Mouse (Mus musculus) brain, embryonic 18.5 days (tissue): ENCODE results near the gene Ugt2b37.
"Not testable (repeated sequence)": the region's sequence is repeated elsewhere in the genome, so short reads cannot be mapped to it uniquely, and the experiment has no call there.

Experiments used
- DNase-seq: peaks from one replicate; pipeline ENCODE4 v3.0.0-alpha.2; 2012; ENCODE audit warnings: low read depth, low spot score

Gene Ugt2b37

GRCm38 (mm10) chr5:87254676-87255075 is at the start of gene Ugt2b37:
TSS of gene Ugt2b37 (minus strand) at chr5:87254804.
- DNase-seq = not testable (repeated sequence)

GRCm38 (mm10) chr5:87286180-87286579 is 31.6 kb upstream of the Ugt2b37 start:
- DNase-seq = not testable (repeated sequence)

GRCm38 (mm10) chr5:87275986-87276385 is 21.4 kb upstream of the Ugt2b37 start:
- not testable (repeated sequence) for DNase-seq

GRCm38 (mm10) chr5:87275581-87275980 is 21.0 kb upstream of the Ugt2b37 start:
- DNase-seq = no peak

- DNase-seq = no peak
These were observed 1.2 kb upstream of the Ugt2b37 start for GRCm38 (mm10) chr5:87255831-87256230.

- DNase-seq = not testable (repeated sequence)
These were observed 12.5 kb downstream of the Ugt2b37 start for GRCm38 (mm10) chr5:87242140-87242539.

- DNase-seq = not testable (repeated sequence)
These were observed 58.2 kb downstream of the Ugt2b37 start for GRCm38 (mm10) chr5:87196430-87196829.
